Mouse (Mus musculus) layer of hippocampus, adult 18-20 months (tissue): Measurements from ENCODE around the gene Gm11634. TPM values are rescaled to one million over a fixed set of nuclear protein-coding genes. Genes with fewer than 3 reads are reported as not detected.

ENCODE experiments used
- DNase-seq, 2 experiments: peaks; one replicate each; pipeline ENCODE4 v3.0.0; 2022; ENCODE audit warnings: low spot score in 2 of 2
- total RNA-seq, 2 experiments: library from RNA; stranded (reverse); gene quantifications; 2 replicates each; pipeline ENCODE4 v1.2.3; 2021

Gene Gm11634
- total RNA-seq, 2 experiments from 2014 or later: not detected

GRCm38 (mm10) chr11:101576116-101576515 lies 22.9 kb downstream of the Gm11634 start:
- no peak for DNase-seq

DNA sequence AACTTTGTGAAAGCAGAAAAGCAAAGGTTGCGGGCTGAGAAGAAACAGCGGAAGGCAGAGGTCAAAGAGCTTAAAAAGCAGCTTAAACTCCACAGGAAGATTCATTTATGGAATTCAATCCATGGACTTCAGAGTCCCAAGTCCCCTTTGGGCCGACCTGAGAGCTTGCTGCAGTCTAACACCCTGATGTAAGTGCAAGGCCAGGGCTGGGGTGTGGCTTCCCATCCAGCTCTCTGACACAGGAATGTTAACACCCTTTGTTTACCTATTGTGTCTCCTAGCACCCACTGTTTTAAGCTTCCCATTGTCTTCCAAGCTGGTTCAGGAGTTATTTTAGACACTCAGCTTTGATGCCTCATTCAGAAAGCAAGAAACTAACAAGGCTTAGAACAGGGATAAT lies 30.6 kb downstream of the Gm11634 start:
- no peak for DNase-seq

- peak in 1 of 2 experiments; percentile 64 for DNase-seq
These were observed 36.7 kb downstream of the Gm11634 start for GRCm38 (mm10) chr11:101562391-101562790.

- DNase-seq: no peak
These were observed 42.1 kb downstream of the Gm11634 start for GRCm38 (mm10) chr11:101556954-101557353.

DNA sequence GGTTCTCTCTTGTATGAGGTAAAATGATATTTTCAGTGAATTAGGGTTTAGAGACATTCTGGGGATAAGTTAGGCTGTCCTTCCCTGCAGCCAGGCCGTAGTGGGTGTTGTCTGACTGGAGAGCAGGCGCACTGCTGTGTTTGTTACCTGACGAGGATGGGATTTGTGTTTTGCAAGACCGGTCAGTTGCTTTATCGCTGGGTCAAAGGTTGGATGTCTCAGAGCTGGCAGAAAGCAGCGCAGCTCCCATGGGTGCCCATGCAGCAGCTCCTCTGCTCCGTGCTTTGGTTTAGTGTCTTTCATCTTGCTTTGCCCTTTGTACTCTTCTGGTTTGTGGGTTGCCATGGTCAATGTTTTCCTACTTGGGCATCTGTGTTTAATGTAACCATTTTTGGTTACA lies 42.5 kb downstream of the Gm11634 start:
- no peak for DNase-seq

GRCm38 (mm10) chr11:101553354-101553930 lies 45.6 kb downstream of the Gm11634 start:
- DNase-seq: no peak

GRCm38 (mm10) chr11:101552476-101553300 lies 46.4 kb downstream of the Gm11634 start:
- DNase-seq: peak; percentile 99 to 100

DNA sequence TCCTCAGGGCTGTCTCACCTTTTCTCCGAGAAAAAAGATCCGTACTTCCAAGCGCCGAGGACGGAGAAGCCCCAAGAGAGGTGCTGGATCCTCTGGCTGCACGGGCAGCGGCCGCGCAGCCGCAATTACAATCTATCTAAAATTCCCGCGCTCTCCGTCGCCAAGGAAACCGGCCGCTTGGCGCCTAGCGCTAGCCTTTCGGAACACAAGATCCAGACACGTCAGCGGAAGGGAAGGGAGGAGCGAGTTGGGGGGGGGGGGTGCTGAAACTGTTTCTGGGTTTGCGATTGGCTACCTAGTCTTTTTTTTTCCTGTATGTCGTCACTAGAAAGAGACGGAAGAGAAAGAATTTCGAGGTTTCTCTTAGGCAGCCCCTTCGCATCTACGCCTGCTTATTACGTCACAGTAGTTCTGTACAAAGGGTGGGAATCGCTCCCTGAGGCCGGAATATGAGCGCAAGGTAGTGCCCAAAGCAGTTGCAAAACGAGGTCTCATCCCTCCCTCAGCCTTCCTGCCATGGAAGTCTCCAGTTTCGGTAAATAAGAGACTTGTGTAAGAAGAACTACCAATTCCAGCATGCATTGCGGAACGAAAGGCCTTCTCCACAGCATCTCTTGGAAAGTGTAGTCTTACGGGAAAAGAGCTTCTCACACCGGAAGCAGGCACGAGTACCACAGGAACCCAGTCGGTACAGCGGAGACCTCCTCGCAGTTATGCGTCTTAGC lies 47.1 kb downstream of the Gm11634 start, which contains the start of the genes Brca1 and Nbr1:
Brca1 (minus strand) TSS at position 205 of the 725 bp plus-strand sequence.
Nbr1 (plus strand) TSS at position 399 of the 725 bp plus-strand sequence.
- DNase-seq: peak; percentile 93 to 96

DNA sequence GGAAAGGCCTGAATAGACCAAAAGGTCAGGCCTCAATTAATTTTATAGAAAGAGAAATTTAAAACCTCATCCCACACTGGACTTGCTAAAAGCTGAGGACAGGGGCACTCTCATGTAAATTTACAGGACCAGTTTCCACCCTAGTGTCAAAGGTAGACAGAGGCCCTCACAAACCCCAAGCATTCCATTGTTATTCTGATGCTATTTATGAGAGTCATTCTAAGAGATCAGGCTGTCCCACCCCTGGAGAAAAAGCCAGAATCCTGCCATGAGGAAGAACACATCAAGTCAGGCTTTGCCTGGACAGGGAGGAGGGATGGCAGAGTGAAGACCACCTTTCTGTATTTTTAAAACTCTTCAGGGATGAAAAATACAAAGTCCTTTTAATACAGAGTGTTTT lies 50.5 kb downstream of the Gm11634 start:
- DNase-seq: no peak

GRCm38 (mm10) chr11:101544132-101544531 lies 54.9 kb downstream of the Gm11634 start:
- peak in 1 of 2 experiments; percentile 37 for DNase-seq

Other genes with a start within 250 kb of the Gm11634 start
- gene G6pc, start 231.7 kb downstream of the Gm11634 start, total RNA-seq: not detected
- 10 to 100 TPM; 45.9 to 51.1 TPM for gene Aarsd1, start 181.6 kb downstream of the Gm11634 start, total RNA-seq
- 1 to 10 TPM; 6.3 to 6.4 TPM for gene Gm27029, start 174.5 kb downstream of the Gm11634 start, total RNA-seq
- gene Rundc1, start 174.2 kb downstream of the Gm11634 start, total RNA-seq: 10 to 100 TPM; 36.5 to 36.8 TPM
- 1 to 10 TPM in 1 of 2 experiments, under 1 TPM in 1; 0.99 to 2.0 TPM for gene Ptges3l, start 173.9 kb downstream of the Gm11634 start, total RNA-seq
- gene Rpl27, start 157.0 kb downstream of the Gm11634 start, total RNA-seq: 10 to 100 TPM; 40.7 to 42.5 TPM
- 1 to 10 TPM; 2.4 to 2.7 TPM for gene Ifi35, start 150.8 kb downstream of the Gm11634 start, total RNA-seq
- gene Rnd2, start 134.3 kb downstream of the Gm11634 start, total RNA-seq: 100 to 1,000 TPM; 111 to 120 TPM
- gene Vat1, start 133.0 kb downstream of the Gm11634 start, total RNA-seq: 10 to 100 TPM; 32.1 to 33.8 TPM
- gene Brca1, start 47.3 kb downstream of the Gm11634 start, total RNA-seq: 1 to 10 TPM in 1 of 2 experiments, under 1 TPM in 1; 0.56 to 1.0 TPM
- gene Nbr1, start 47.1 kb downstream of the Gm11634 start, total RNA-seq: 100 to 1,000 TPM; 134 to 138 TPM
- gene Tmem106a, start 17.0 kb downstream of the Gm11634 start, total RNA-seq: 1 to 10 TPM; 1.2 to 2.0 TPM
- gene Rdm1, start 27.9 kb upstream of the Gm11634 start, total RNA-seq: 10 to 100 TPM; 12.0 to 15.0 TPM
- gene Arl4d, start 66.3 kb upstream of the Gm11634 start, total RNA-seq: 10 to 100 TPM; 16.8 to 32.1 TPM
- gene Dhx8, start 133.7 kb upstream of the Gm11634 start, total RNA-seq: 10 to 100 TPM; 35.2 to 35.9 TPM
- 10 to 100 TPM in 1 of 2 experiments, 1 to 10 TPM in 1; 9.0 to 10.6 TPM for gene Etv4, start 186.1 kb upstream of the Gm11634 start, total RNA-seq